ENCODE assay signal across 11 mouse cellular contexts in genomic region chr5:76130292-76130691, GRCm38 (mm10). TPM values are rescaled to one million over a fixed set of nuclear protein-coding genes. Genes with fewer than 3 reads are reported as not detected.
DNase-seq lines count a peak whose midpoint lies in the region; ATAC-seq lines count a peak whose summit lies in the region.
"Had no signal": no experiment of that assay in that cellular context is flagged by ENCODE, and none has a peak within 500 bp of the region (broad histone marks: within the 10 kb centered on the region; RNA-seq: fewer than 3 reads in every experiment).

No protein-coding gene starts in this region.

- DNase-seq in frontal cortex, postnatal 10 days (ENCODE audit: low spot score in 2 of 2) = no peak
- DNase-seq in left cerebral cortex, postnatal 25 days (ENCODE audit: low spot score in 2 of 2) = peak; percentile 32 to 61
- no peak for DNase-seq in left cerebral cortex, postnatal 4 days
- DNase-seq in 416B (ENCODE audit: low read depth) = peak; percentile 75
- DNase-seq in testis, postnatal 14 days (ENCODE audit: low spot score) = no peak
- DNase-seq in urinary bladder, postnatal 14 days (ENCODE audit: low spot score) = no peak
- DNase-seq: adrenal gland, adult 8-10 months; cerebellum, postnatal 36 days had no signal

- peak; percentile 85 for ATAC-seq in frontal cortex, adult (ENCODE audit: low TSS enrichment)
- peak; percentile 73 for ATAC-seq in common myeloid progenitor, adult 5-6 weeks (replicated peaks; ENCODE audit: low read depth, poor library complexity, severe bottlenecking)
- ATAC-seq: inflammation-experienced regulatory T-cells, adult 6 months had no signal

- intact Hi-C loops in left cerebral cortex, postnatal 25 days (cut with DNase I) = no loop called here
- intact Hi-C loops in left cerebral cortex, postnatal 4 days (cut with DNase I) = no loop called here

RNA-seq across cellular contexts. Expression of gene Srd5a3, which starts 9.8 kb away (rescaled TPM):
- 10 to 100 TPM; 18.8 to 20.2 TPM for total RNA-seq in left cerebral cortex, postnatal 25 days (2021)
- 10 to 100 TPM; 11.7 to 13.9 TPM for total RNA-seq in left cerebral cortex, postnatal 4 days (2021)
- total RNA-seq in common myeloid progenitor, adult 5-6 weeks (2017) = 12.3 and 12.7 TPM in 2 replicates

RNA-seq across cellular contexts. Expression of gene Tmem165, which starts 53.4 kb away (rescaled TPM):
- 10 to 100 TPM; 33.9 to 37.4 TPM for total RNA-seq in left cerebral cortex, postnatal 25 days (2021)
- 10 to 100 TPM; 47.1 to 47.4 TPM for total RNA-seq in left cerebral cortex, postnatal 4 days (2021)
- 43.2 and 54.0 TPM in 2 replicates for total RNA-seq in common myeloid progenitor, adult 5-6 weeks (2017)

Comparison
In these comparisons a context has a peak if more than half of its experiments do, and no peak if none do; other contexts are left out.
1. DNase-seq: peak in left cerebral cortex, postnatal 25 days (2 of 2) and 416B (single experiment); none in frontal cortex, postnatal 10 days (0 of 2), left cerebral cortex, postnatal 4 days (single experiment), testis, postnatal 14 days (single experiment) and urinary bladder, postnatal 14 days (single experiment).